Mouse (Mus musculus) bone marrow, adult 2 months (tissue): ENCODE data around the gene Hivep1. TPM values are rescaled to one million over a fixed set of nuclear protein-coding genes. Genes with fewer than 3 reads are reported as not detected.

Experiments used
- H3K27ac ChIP-seq: fragments of 200-500 bp; 2 replicates; pipeline ENCODE4 v1.5.1; 2012; ENCODE audit warnings: low read depth, mild to moderate bottlenecking, control low read depth, inconsistent platforms, low read length; ENCODE audit not compliant: control insufficient read depth, poor library complexity, insufficient read depth
- H3K4me1 ChIP-seq: fragments of 200-500 bp; 2 replicates; pipeline ENCODE4 v1.6.1; 2011; ENCODE audit warnings: low read length; ENCODE audit not compliant: control insufficient read depth, insufficient read depth
- H3K4me3 ChIP-seq: fragments of 200-500 bp; replicated peaks from 2 replicates; pipeline ENCODE3; 2011; ENCODE audit warnings: mild to moderate bottlenecking, low read depth, low read length, control low read depth; ENCODE audit not compliant: control insufficient read depth
- CTCF ChIP-seq: fragments of 200-500 bp; IDR thresholded peaks from 2 replicates; pipeline ENCODE4 v1.5.1; 2011; ENCODE audit warnings: low read length, control low read depth; ENCODE audit not compliant: control insufficient read depth, insufficient read depth
- POLR2A ChIP-seq: fragments of 200-500 bp; IDR thresholded peaks from 2 replicates; pipeline ENCODE4 v1.6.1; 2011; ENCODE audit warnings: low read depth, mild to moderate bottlenecking, control low read depth, low read length, borderline replicate concordance; ENCODE audit not compliant: control insufficient read depth
- WGBS: fragments of 180-500 bp; shearing (Covaris S2); methylation state at CpG from one replicate; pipeline ENCODE4 v1.1.7; 2018; 5-methylcytosine and 5-hydroxymethylcytosine counted together
- polyA plus RNA-seq: library from polyadenylated mRNA; stranded (reverse); fragments of >200 nt; gene quantifications from 2 replicates; pipeline ENCODE4 v1.2.4, GENCODE M21; 2011; ENCODE audit warnings: low replicate concordance; ENCODE audit not compliant: missing spikeins, insufficient read depth, insufficient read length

The Hivep1 gene
- polyA plus RNA-seq, 1 experiment: 7.9 TPM

DNA sequence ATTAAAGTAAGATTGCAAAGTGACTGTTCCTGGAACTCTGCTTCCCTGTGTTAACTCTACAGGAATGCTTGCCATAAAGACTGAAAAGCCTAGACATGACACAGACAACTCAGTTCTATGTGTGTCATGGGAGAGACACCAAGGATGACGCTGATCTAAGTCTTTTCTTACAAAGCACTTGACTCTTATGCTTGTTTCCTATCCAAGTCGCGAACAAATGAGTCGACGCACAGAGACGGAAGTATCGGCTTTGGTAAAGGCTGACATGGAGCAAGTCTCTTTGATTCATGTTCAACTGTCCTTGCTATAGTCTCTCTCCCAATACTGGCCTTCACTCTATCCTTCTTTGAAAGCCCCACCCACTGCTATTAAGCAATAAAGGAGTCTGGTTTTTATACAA lies 143.8 kb downstream of the Hivep1 start:
- TF ChIP-seq POLR2A: no peak
- no peak for TF ChIP-seq CTCF
- H3K4me3 ChIP-seq: no peak overlapping the region
- H3K4me1 ChIP-seq: no peaks in the 10 kb centered on the region
- WGBS: 85% methylated on average over 7 of the region's 7 CpGs
- no peak overlapping the region for H3K27ac ChIP-seq

DNA sequence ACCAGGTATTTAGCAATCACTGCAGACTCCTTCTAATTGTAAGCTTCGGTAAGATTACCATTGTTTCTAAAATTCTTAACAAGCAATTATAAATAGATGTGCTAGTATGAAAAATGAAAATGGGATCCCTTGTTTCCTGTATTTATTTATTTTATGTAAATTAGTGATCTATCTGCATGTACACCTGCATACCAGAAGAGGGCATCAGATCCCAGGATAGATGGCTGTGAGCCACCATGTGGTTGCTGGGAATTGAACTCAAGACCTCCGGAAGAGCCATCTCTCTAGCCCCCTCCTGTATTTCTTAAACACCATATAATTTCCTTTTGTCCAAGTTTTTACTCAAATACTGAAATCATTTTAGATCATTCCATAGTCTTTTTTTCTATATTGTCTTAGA lies 145.8 kb downstream of the Hivep1 start:
- 85% methylated on average over 2 of the region's 2 CpGs for whole genome bisulfite sequencing
- TF ChIP-seq CTCF: no peak
- no peak for TF ChIP-seq POLR2A
- Histone ChIP-seq H3K27ac (no peak overlapping the region), H3K4me3 (no peak overlapping the region), H3K4me1 (no peaks in the 10 kb centered on the region)

DNA sequence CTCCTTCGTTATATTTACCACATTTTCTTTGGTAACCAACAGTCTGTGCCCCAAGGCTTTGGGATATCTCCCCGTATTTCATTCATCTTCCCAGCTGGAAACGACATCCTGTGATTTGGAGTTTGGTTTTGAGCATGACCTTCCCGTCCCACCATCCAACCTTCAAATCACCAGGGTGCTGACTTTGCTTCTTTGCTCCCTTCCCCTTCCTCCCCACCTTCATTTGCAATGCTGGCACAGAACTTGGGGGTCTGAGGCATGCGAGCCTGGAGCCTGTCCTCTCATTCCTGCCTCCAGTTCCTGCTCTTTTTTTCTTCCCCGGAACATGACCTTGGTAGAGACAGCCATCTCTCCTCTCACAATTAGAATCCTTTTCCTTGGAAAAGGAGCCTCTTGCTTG lies 161.7 kb downstream of the Hivep1 start:
- Histone ChIP-seq H3K27ac (no peak overlapping the region), H3K4me1 (no peaks in the 10 kb centered on the region), H3K4me3 (no peak overlapping the region)
- TF ChIP-seq POLR2A: no peak
- 85% methylated on average over 6 of the region's 6 CpGs for WGBS

DNA sequence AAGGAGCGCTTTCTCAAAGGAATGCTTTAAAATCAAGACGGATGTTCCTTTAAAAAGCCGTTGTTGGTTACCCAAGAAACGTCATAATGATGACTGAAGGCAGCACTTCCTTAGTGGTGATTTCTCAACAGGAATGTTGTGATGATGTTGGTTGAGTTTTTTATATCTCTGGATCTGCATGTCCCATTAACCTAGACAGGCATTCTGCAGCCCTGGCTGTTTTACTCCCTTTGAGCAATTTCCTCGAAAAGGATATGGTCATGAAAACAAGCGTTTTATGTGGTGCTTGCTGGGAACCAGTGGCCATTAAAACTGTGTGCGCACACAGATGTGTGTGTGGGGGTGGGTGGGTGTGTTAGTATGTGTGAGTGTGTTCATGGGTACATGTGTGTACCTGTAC lies 170.6 kb downstream of the Hivep1 start:
- TF ChIP-seq POLR2A (no peak), CTCF (no peak)
- Histone ChIP-seq H3K4me1 (no peaks in the 10 kb centered on the region), H3K4me3 (no peak overlapping the region), H3K27ac (no peak overlapping the region)
- WGBS: 60% methylated on average over 7 of the region's 7 CpGs

DNA sequence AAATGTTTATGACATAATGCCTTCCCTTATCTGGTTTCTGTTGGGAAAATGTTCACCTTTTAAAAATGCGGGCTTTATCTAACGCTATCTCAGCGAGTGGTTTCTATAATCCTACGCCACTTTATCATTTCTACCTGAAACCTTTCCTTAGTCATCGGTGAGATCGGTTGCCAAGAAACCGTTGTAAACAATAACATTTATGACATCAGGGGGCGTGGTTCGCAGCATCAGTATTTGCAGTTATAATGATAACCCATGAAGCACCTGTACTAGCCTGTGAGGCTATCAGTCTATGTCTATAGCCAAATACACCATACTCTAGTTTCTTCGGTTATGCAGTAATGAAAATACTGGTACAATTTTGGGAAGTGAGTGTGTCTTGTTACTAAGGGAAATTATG lies 177.0 kb downstream of the Hivep1 start:
- TF ChIP-seq POLR2A (no peak), CTCF (no peak)
- Histone ChIP-seq H3K4me3 (no peak overlapping the region), H3K27ac (no peak overlapping the region), H3K4me1 (no peaks in the 10 kb centered on the region)
- WGBS: 84% methylated on average over 10 of the region's 10 CpGs

DNA sequence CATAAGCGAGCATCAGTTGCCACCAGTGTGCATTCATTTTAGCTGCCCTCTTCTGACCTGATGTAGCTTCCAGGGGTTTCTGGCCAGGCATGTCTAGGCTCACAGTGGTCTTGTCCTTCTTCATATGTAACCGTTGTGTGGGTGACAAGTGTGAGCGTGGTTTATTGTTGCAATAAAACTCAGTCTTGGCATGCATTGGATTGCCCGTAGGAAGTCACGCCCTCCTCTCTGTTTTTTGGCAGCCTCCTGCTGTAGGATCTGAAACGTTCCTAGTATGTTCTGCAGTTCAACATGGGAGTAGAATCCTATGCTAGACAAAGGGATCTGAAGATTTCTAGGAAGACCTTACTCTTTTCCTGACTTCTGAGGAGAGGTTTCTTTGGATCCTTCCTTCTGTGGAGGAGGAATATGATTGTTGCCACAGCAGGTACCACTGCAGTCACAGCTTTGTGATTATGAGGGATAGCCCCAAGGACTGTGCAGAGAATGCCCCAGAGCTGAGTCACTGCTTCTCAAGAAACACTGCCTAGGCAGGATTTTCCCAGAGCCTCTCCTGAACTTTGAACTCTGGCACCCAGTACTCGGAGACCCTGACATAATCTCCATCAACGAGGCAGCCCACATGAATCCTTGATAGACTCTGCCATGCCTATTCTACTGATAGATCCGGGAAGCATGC lies 182.1 kb downstream of the Hivep1 start:
- no peak for TF ChIP-seq POLR2A
- TF ChIP-seq CTCF: no peak
- WGBS: 64% methylated on average over 9 of the region's 9 CpGs
- H3K4me3 ChIP-seq: no peak overlapping the region
- H3K27ac ChIP-seq: no peak overlapping the region
- no peaks in the 10 kb centered on the region for H3K4me1 ChIP-seq

DNA sequence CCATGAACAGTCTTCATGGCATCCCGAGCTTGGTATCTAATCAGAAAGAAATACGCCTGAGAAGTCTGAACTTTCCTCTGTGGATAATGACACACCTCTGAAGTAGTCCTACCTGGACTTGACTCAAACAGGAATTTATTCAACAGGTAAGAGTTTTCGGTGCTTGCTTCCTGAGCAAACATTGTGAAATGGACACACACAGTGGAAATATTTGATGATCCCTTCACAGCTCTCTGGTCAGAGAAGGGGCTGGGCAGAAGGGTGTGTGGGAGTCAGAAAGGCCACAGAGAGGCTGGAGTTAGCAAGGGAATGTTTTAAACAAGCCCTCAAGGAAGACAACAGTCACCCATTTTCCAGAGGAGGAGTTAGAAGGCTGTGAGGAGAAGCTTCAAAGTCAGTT lies 186.7 kb downstream of the Hivep1 start:
- H3K27ac ChIP-seq: no peak overlapping the region
- TF ChIP-seq POLR2A: no peak
- no peak for TF ChIP-seq CTCF
- no peak overlapping the region for H3K4me3 ChIP-seq
- H3K4me1 ChIP-seq: no peaks in the 10 kb centered on the region
- 82% methylated on average over 3 of the region's 3 CpGs for WGBS

DNA sequence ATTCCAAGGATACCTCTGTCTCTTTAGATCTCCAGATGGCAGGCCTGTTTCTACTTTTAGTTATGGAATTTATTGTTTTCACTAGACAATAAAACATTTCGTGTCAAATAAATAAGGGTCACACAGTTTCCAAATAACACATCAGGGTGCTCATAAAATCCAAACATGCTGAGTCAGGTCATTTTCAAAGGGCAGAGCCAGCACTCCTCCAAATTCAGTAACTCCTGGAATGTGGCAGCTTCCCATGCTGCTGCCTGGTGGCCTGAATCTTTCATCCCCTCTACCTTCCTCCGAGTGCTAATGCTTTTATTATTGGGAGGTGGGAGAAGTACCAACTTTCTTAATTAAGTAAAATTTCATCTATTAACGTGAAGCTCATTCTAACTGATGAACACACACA lies 190.3 kb downstream of the Hivep1 start:
- TF ChIP-seq POLR2A: no peak
- TF ChIP-seq CTCF: no peak
- H3K4me1 ChIP-seq: peaks cover 2% of the 10 kb centered on the region
- 67% methylated on average over 3 of the region's 3 CpGs for WGBS
- H3K4me3 ChIP-seq: no peak overlapping the region
- H3K27ac ChIP-seq: no peak overlapping the region

Other genes with a start within 250 kb of the Hivep1 start
- 3.1 and 11.7 TPM in 2 replicates for gene Adtrp, start 204.3 kb upstream of the Hivep1 start, polyA plus RNA-seq
- gene Edn1, start 249.5 kb downstream of the Hivep1 start, polyA plus RNA-seq: 0.75 TPM in 1 of 2 replicates, not detected in the other